In genomic region chr6:8174062-8174461, GRCm38 (mm10) we compare ENCODE assay signal across 15 mouse cellular contexts. TPM values are rescaled to one million over a fixed set of nuclear protein-coding genes. Genes with fewer than 3 reads are reported as not detected.
DNase-seq lines count a peak whose midpoint lies in the region; ATAC-seq and TF ChIP-seq lines count a peak whose summit lies in the region.
"Had no signal": no experiment of that assay in that cellular context is flagged by ENCODE, and none has a peak within 500 bp of the region (broad histone marks: within the 10 kb centered on the region; RNA-seq: fewer than 3 reads in every experiment).

No protein-coding gene starts in this region.

- no peak overlapping the region for H3K4me3 ChIP-seq in lung, embryonic 15.5 days
- no peak overlapping the region for H3K4me3 ChIP-seq in lung, adult 2 months (replicated peaks; ENCODE audit: extremely low read depth, low read depth, low read length)
- H3K4me3 ChIP-seq in midbrain, embryonic 14.5 days (replicated peaks; ENCODE audit: low read depth, low read length): no peak overlapping the region
- H3K4me3 ChIP-seq: erythroblast, embryonic 14.5 days; myocyte had no signal

- no peaks in the 10 kb centered on the region for H3K27me3 ChIP-seq in lung, embryonic 15.5 days
- H3K27me3 ChIP-seq in midbrain, embryonic 14.5 days (ENCODE audit: control insufficient read depth, insufficient read depth, low read length): no peaks in the 10 kb centered on the region

- peak; percentile 5 for DNase-seq in gastrocnemius, postnatal 25 days
- DNase-seq in gastrocnemius, adult 8-10 months (ENCODE audit: low spot score in 2 of 2): no peak
- no peak for DNase-seq in lung, adult 2 months
- DNase-seq in heart, adult 9 months (ENCODE audit: low spot score in 2 of 2): peak; percentile 7 to 55
- DNase-seq in midbrain, embryonic 14.5 days: peak; percentile 23
- no peak for DNase-seq in left cerebral cortex, postnatal 4 days
- DNase-seq: adrenal gland, postnatal 25 days; cerebellum, adult 9-10 months; thymus, postnatal 4 days had no signal

- no peak for TF ChIP-seq CTCF in lung, adult 2 months (IDR thresholded peaks at IDR 0.05; ENCODE audit: insufficient read depth, low read length)

- no peaks in the 10 kb centered on the region for H3K9me3 ChIP-seq in lung, embryonic 15.5 days
- no peaks in the 10 kb centered on the region for H3K9me3 ChIP-seq in midbrain, embryonic 14.5 days (ENCODE audit: control insufficient read depth, low read length)

- H3K4me1 ChIP-seq in lung, embryonic 15.5 days: peaks cover 9% of the 10 kb centered on the region; the same call in 1 of the 2 replicates
- H3K4me1 ChIP-seq in lung, adult 2 months (ENCODE audit: control insufficient read depth, insufficient read depth, low read length): no peaks in the 10 kb centered on the region
- H3K4me1 ChIP-seq in midbrain, embryonic 14.5 days (ENCODE audit: control insufficient read depth, insufficient read depth, low read length): peaks cover 5% of the 10 kb centered on the region

- H3K9ac ChIP-seq in lung, embryonic 15.5 days: no peak overlapping the region
- no peak overlapping the region for H3K9ac ChIP-seq in midbrain, embryonic 14.5 days (replicated peaks; ENCODE audit: low read length)
- H3K9ac ChIP-seq: hindbrain, embryonic 14.5 days; liver, embryonic 14.5 days had no signal

- no peak for TF ChIP-seq POLR2A in lung, adult 2 months (IDR thresholded peaks at IDR 0.05; ENCODE audit: borderline replicate concordance, extremely low read depth, low read depth, low read length)

- WGBS in lung, embryonic 15.5 days: 15% methylated on average over 2 of the region's 2 CpGs
- 30% methylated on average over 2 of the region's 2 CpGs for WGBS in lung, adult 2 months
- 59% methylated on average over 2 of the region's 2 CpGs for WGBS in midbrain, embryonic 14.5 days

- peak; percentile 31; the same call in 1 of the 2 replicates for ATAC-seq in lung, embryonic 15.5 days (ENCODE audit: borderline replicate concordance, extremely low read depth, low FRiP score, low TSS enrichment)
- no peak for ATAC-seq in midbrain, embryonic 14.5 days (ENCODE audit: low FRiP score, low TSS enrichment)
- ATAC-seq in inflammation-experienced regulatory T-cells, adult 6 months: no peak

- H3K27ac ChIP-seq in lung, embryonic 15.5 days: no peak overlapping the region
- H3K27ac ChIP-seq in midbrain, embryonic 14.5 days (replicated peaks; ENCODE audit: low read depth, low read length): no peak overlapping the region
- H3K27ac ChIP-seq: hindbrain, embryonic 14.5 days; liver, embryonic 14.5 days had no signal

- H3K4me2 ChIP-seq in lung, embryonic 15.5 days: no peak overlapping the region
- H3K4me2 ChIP-seq in midbrain, embryonic 14.5 days (ENCODE audit: low read length): no peak overlapping the region
- H3K4me2 ChIP-seq: hindbrain, embryonic 14.5 days had no signal

- no peaks in the 10 kb centered on the region for H3K36me3 ChIP-seq in lung, embryonic 15.5 days
- no peaks in the 10 kb centered on the region for H3K36me3 ChIP-seq in midbrain, embryonic 14.5 days (ENCODE audit: control insufficient read depth, insufficient read depth, low read length)

- intact Hi-C loops in left cerebral cortex, postnatal 4 days (cut with DNase I): no loop called here

RNA-seq across cellular contexts. Expression of gene Col28a1, which starts 18.4 kb away (rescaled TPM):
- 1 to 10 TPM; 1.0 to 1.4 TPM for total RNA-seq in gastrocnemius, postnatal 25 days (2021)
- total RNA-seq in gastrocnemius, adult 8-10 months (2022): under 1 TPM in 3 of 4 experiments, not detected in 1; 0.07 to 0.36 (median 0.11) TPM
- 1.7 and 1.9 TPM in 2 replicates for polyA plus RNA-seq in lung, embryonic 15.5 days (2015; fragmentation: Nextera tagmentation; extraction: Ambion mirVana)
- polyA plus RNA-seq in lung, adult 2 months (2012; rRNA removed): 0.15 and 0.17 TPM in 2 replicates
- polyA plus RNA-seq in midbrain, embryonic 14.5 days (2014; fragmentation: Nextera tagmentation; extraction: Ambion mirVana): 0.39 and 0.49 TPM in 2 replicates
- under 1 TPM; 0.70 to 0.82 TPM for total RNA-seq in left cerebral cortex, postnatal 4 days (2021)
- not detected for polyA plus RNA-seq in inflammation-experienced regulatory T-cells, adult 6 months (2017; shearing (Covaris generic))
- polyA plus RNA-seq: erythroblast, embryonic 14.5 days; myocyte had no signal

RNA-seq across cellular contexts. Expression of gene Mios, which starts 35.0 kb away (rescaled TPM):
- total RNA-seq in gastrocnemius, postnatal 25 days (2021): 10 to 100 TPM; 13.5 to 14.8 TPM
- total RNA-seq in gastrocnemius, adult 8-10 months (2022): 10 to 100 TPM; 17.6 to 19.0 (median 18.3) TPM
- polyA plus RNA-seq in lung, embryonic 15.5 days (2015; fragmentation: Nextera tagmentation; extraction: Ambion mirVana): 24.2 and 24.5 TPM in 2 replicates
- polyA plus RNA-seq in lung, adult 2 months (2012; rRNA removed): 3.0 and 3.3 TPM in 2 replicates
- 24.6 and 32.0 TPM in 2 replicates for polyA plus RNA-seq in midbrain, embryonic 14.5 days (2014; fragmentation: Nextera tagmentation; extraction: Ambion mirVana)
- 10 to 100 TPM; 34.8 to 35.4 TPM for total RNA-seq in left cerebral cortex, postnatal 4 days (2021)
- polyA plus RNA-seq in inflammation-experienced regulatory T-cells, adult 6 months (2017; shearing (Covaris generic)): 10 to 100 TPM; 10.2 to 16.6 (median 10.8) TPM

Comparison
In these comparisons a context has a peak if more than half of its experiments do, and no peak if none do; other contexts are left out.
1. DNase-seq: peak in gastrocnemius, postnatal 25 days (single experiment), heart, adult 9 months (2 of 2) and midbrain, embryonic 14.5 days (single experiment); none in gastrocnemius, adult 8-10 months (0 of 2), lung, adult 2 months (single experiment) and left cerebral cortex, postnatal 4 days (single experiment).